Comparison of ENCODE assay signal across 16 mouse cellular contexts in the genomic region with DNA sequence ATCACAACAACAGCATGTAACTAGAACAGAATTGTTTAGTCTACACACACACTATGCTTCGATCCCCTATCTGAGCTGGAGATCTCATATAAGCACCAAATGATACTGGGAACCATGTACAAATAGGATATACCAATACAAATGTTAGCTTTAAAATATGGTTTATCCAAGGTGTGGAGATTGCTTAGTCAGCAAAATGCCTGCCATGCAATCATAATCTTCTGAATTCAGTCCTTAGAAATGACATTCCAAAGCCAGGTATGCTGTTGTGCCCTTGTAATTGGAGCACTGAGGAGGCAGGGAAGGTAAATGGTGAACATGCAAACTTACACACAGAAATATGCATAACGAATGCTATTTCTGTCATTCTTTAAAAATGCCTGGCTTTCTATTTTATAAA. TPM values are rescaled to one million over a fixed set of nuclear protein-coding genes. Genes with fewer than 3 reads are reported as not detected.
"Had no signal": no experiment of that assay in that cellular context is flagged by ENCODE, and none has a peak within 500 bp of the region (broad histone marks: within the 10 kb centered on the region; RNA-seq: fewer than 3 reads in every experiment).

No protein-coding gene starts in this region.

- H3K4me1 ChIP-seq: neural tube, embryonic 12.5 days; neural tube, embryonic 13.5 days; neural tube, embryonic 15.5 days; stomach, embryonic 15.5 days had no signal

- H3K9ac ChIP-seq: neural tube, embryonic 12.5 days; neural tube, embryonic 13.5 days; neural tube, embryonic 15.5 days; stomach, embryonic 15.5 days had no signal

- H3K4me2 ChIP-seq: neural tube, embryonic 12.5 days; neural tube, embryonic 13.5 days; neural tube, embryonic 15.5 days; stomach, embryonic 15.5 days had no signal

- H3K4me3 ChIP-seq: neural tube, embryonic 12.5 days; neural tube, embryonic 13.5 days; neural tube, embryonic 15.5 days; stomach, embryonic 15.5 days had no signal

- DNase-seq: right cerebral cortex, adult 18-20 months; right cerebral cortex, postnatal 14 days; right cerebral cortex, postnatal 25 days; right cerebral cortex, postnatal 4 days; spleen, adult 18-20 months; thymus, adult 18-20 months; thymus, adult 2 months; thymus, postnatal 14 days; thymus, postnatal 25 days; thymus, postnatal 36 days had no signal

- H3K36me3 ChIP-seq: neural tube, embryonic 12.5 days; neural tube, embryonic 13.5 days; neural tube, embryonic 15.5 days; stomach, embryonic 15.5 days had no signal

- H3K27ac ChIP-seq: neural tube, embryonic 12.5 days; neural tube, embryonic 13.5 days; neural tube, embryonic 15.5 days; stomach, embryonic 15.5 days; stomach, postnatal 0 days had no signal

- H3K27me3 ChIP-seq: neural tube, embryonic 12.5 days; neural tube, embryonic 13.5 days; neural tube, embryonic 15.5 days; stomach, embryonic 15.5 days had no signal

- H3K9me3 ChIP-seq: neural tube, embryonic 12.5 days; neural tube, embryonic 13.5 days; neural tube, embryonic 15.5 days; stomach, embryonic 15.5 days had no signal

RNA-seq across cellular contexts. Expression of a gene that starts 54.0 kb away (rescaled TPM):
- total RNA-seq: neutrophil, adult 5-6 weeks had no signal
